Mouse (Mus musculus) bone marrow macrophage, adult 2 months (primary cell): ENCODE measurements around the gene Smchd1. TPM values are rescaled to one million over a fixed set of nuclear protein-coding genes. Genes with fewer than 3 reads are reported as not detected.
"Not testable (repeated sequence)": the region's sequence is repeated elsewhere in the genome, so short reads cannot be mapped to it uniquely, and the experiment has no call there.

Experiments used
- H3K27ac ChIP-seq: 2 replicates; pipeline ENCODE4 v1.5.1; 2012; ENCODE audit warnings: low read depth, low read length; ENCODE audit not compliant: insufficient read depth
- H3K4me1 ChIP-seq: 2 replicates; pipeline ENCODE4 v1.6.1; 2012; ENCODE audit warnings: low read length; ENCODE audit not compliant: control insufficient read depth, insufficient read depth
- H3K4me3 ChIP-seq: 2 replicates; pipeline ENCODE4 v1.5.1; 2012; ENCODE audit warnings: mild to moderate bottlenecking, low read length, moderate library complexity; ENCODE audit not compliant: insufficient read depth
- CTCF ChIP-seq: IDR thresholded peaks from 2 replicates; pipeline ENCODE4 v1.5.1; 2012; ENCODE audit warnings: low read depth, mild to moderate bottlenecking, low read length, moderate library complexity
- POLR2A ChIP-seq: IDR thresholded peaks from 2 replicates; pipeline ENCODE4 v1.6.1; 2012; ENCODE audit warnings: mild to moderate bottlenecking, low read depth, low read length, borderline replicate concordance
- polyA plus RNA-seq: library from polyadenylated mRNA; stranded (reverse); fragments of >200 nt; gene quantifications from 2 replicates; pipeline ENCODE4 v1.2.4, GENCODE M21; 2012; ENCODE audit not compliant: missing spikeins, insufficient read depth, insufficient read length

Gene Smchd1
- polyA plus RNA-seq, 1 experiment: 56.9 TPM

DNA sequence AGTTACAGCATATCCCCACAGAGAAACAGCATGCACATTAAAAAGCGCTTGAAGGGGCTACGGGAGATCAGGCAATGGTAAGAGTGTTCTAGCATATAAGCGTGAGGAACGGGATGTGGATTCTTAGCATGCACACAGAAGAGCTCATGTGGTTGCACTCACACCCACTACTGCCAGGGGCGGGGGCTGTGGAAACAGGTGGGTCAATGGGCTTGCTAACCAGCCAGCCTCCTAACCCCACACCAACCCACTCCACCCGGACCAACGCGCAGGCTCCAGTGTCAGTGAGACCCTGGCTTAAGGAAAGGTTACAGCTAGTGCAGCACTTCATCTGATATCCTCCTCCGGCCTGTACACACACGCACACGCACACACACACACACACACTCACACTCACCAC, 120.9 kb downstream of the Smchd1 start:
- Histone ChIP-seq H3K4me1 (no peaks in the 10 kb centered on the region), H3K4me3 (no peak overlapping the region), H3K27ac (no peak overlapping the region)
- TF ChIP-seq POLR2A (no peak), CTCF (no peak)

DNA sequence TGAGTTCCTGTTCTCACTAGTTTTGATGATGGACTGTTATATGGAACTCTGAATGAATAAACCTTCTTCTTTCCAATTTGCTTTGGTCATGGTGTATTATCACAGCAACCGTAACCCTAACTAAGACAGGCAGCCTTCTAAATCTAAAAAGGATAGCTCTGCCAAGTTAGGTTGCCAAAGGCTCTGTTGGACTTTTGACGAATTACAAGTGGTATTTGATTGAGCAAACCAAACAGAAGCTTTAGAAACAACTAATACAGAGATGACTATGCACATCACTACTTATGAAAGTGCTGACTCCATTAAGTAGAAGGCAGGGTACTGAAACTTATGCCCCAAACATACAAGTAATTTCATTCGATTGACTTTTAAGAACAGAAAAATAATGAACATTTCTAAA, 127.0 kb downstream of the Smchd1 start:
- H3K4me1 ChIP-seq: no peaks in the 10 kb centered on the region
- TF ChIP-seq CTCF (no peak), POLR2A (no peak)

DNA sequence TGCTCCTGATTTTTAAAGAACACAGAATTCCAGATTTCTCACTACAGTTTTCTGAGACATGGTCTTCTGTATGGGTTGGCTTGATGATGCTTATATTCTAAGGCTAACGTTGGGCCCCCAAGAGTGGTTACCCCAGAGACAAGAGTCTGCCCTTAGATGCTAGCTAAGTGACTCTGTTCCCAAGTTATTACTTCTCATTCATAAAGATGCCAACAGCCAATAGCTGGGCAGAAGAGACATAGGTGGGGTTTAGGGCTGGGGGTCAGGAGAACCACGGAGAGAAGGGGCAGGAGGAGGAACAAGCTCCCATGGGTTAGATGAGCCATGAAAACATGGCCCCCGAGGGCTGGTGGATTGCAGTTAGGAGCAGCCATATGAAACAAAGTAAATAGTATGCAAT, 133.1 kb downstream of the Smchd1 start:
- Histone ChIP-seq H3K4me3 (no peak overlapping the region), H3K4me1 (peaks cover 9% of the 10 kb centered on the region), H3K27ac (no peak overlapping the region)
- no peak for TF ChIP-seq CTCF

More for the DNA sequence above, 127.0 kb downstream of the Smchd1 start:
- H3K4me3 ChIP-seq: no peak overlapping the region
- no peak overlapping the region for H3K27ac ChIP-seq

DNA sequence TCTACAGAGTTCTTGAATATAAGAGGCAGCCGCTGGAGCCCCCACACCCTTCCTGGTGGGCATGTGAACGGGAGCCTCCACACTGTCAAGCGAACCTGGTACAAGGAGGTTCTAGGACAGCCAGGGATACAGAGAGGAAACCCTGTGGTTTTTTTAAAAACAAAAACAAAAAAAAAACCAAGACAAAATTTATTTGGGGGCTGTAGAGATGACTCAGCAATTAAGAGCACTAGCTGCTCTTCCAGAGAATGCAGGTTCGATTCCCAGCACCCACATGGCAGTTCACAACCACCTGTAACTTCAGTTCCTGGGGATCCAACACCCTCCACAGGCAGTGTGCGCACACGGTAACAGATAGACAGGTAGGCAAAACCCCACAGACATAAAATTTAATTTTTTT, 136.5 kb downstream of the Smchd1 start:
- Histone ChIP-seq H3K27ac (no peak overlapping the region), H3K4me3 (no peak overlapping the region), H3K4me1 (peaks cover 9% of the 10 kb centered on the region)
- TF ChIP-seq CTCF (no peak), POLR2A (no peak)

GRCm38 (mm10) chr17:71337546-71337945, 137.6 kb downstream of the Smchd1 start:
- H3K27ac ChIP-seq: no peak overlapping the region
- no peak overlapping the region for H3K4me3 ChIP-seq
- H3K4me1 ChIP-seq: peaks cover 9% of the 10 kb centered on the region
- TF ChIP-seq POLR2A (no peak), CTCF (no peak)

GRCm38 (mm10) chr17:71336421-71336820, 138.7 kb downstream of the Smchd1 start:
- peaks cover 9% of the 10 kb centered on the region for H3K4me1 ChIP-seq
- H3K4me3 ChIP-seq: no peak overlapping the region
- H3K27ac ChIP-seq: no peak overlapping the region
- TF ChIP-seq POLR2A (no peak), CTCF (no peak)

DNA sequence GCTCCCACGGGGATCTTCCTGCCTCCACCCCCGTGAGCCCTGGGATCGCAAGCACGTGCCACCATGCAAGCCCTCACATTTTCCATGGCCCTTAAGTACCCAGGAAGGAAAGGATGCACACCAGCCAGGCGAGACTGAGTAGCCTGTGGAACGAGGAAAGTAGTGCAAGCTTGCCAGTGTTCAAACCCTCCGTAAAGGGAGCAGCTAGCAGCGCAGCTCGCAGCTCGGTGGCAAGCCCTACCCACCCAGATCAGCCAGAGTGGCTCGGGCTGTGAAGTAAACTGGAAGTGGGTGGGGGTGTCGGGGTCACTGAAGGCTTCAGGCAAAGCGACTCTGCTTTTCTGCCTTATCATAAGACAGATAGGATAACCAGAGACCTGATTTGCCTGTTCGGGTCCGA, 142.8 kb downstream of the Smchd1 start:
- no peak for TF ChIP-seq CTCF
- TF ChIP-seq POLR2A: no peak
- H3K4me1 ChIP-seq: peaks cover 1% of the 10 kb centered on the region; the same call in 1 of the 2 replicates
- H3K4me3 ChIP-seq: no peak overlapping the region
- H3K27ac ChIP-seq: no peak overlapping the region

GRCm38 (mm10) chr17:71320731-71321130, 154.4 kb downstream of the Smchd1 start:
- not testable (repeated sequence) for H3K27ac ChIP-seq, H3K4me1 ChIP-seq, H3K4me3 ChIP-seq

GRCm38 (mm10) chr17:71319361-71319760, 155.8 kb downstream of the Smchd1 start:
- H3K4me3 ChIP-seq: no peak overlapping the region
- TF ChIP-seq POLR2A (no peak), CTCF (no peak)
- H3K27ac ChIP-seq: no peak overlapping the region
- no peaks in the 10 kb centered on the region for H3K4me1 ChIP-seq

DNA sequence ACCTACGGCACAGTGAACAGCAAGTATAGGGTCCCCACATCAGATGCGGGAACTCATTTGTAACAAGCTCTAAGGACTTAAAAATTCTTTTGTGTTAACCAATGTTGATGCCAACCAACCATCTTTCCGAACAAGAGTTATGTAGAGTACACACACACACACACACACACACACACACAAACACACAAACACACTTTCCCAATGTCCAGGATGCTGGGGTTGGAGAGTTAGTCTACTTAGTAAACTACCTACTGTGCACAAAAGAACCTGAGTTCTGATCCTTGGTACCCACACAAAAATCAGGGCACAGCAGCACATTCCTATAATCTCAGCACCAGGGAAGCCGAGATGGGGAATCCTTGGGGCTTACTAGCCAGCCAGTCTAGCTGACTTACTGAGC, 157.6 kb downstream of the Smchd1 start:
- Histone ChIP-seq H3K4me3 (no peak overlapping the region), H3K4me1 (no peaks in the 10 kb centered on the region), H3K27ac (no peak overlapping the region)
- TF ChIP-seq POLR2A (no peak), CTCF (no peak)

DNA sequence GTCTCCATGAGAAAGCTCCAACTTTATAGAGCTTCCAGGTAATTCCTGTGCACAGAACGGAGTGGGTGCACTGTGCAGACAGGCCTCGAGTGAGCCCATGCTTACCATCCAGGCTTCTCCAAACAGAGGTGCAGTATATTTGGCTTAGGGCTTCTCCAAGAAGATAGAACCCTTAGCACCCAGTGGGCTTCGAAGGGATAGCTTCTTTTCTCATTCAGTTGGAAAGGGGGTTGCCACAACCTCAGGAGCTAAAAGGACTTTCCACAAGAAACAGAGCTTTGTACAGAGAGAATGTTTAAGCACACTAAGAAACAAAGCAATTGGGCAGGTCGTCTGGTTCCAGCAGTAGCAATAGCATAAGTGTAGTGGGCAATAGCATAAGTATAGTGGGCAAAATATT, 160.8 kb downstream of the Smchd1 start:
- no peak for TF ChIP-seq POLR2A
- no peak for TF ChIP-seq CTCF

More for the DNA sequence above, 160.8 kb downstream of the Smchd1 start:
- Histone ChIP-seq H3K27ac (no peak overlapping the region), H3K4me3 (no peak overlapping the region), H3K4me1 (peaks cover 4% of the 10 kb centered on the region; the same call in 1 of the 2 replicates)
